Mouse (Mus musculus): ENCODE results near the gene Golga5. TPM values are rescaled to one million over a fixed set of nuclear protein-coding genes. Genes with fewer than 3 reads are reported as not detected.

Golga5 gene
- polyA plus RNA-seq, 1 experiment from 2014 or later = 35.2 TPM

DNA sequence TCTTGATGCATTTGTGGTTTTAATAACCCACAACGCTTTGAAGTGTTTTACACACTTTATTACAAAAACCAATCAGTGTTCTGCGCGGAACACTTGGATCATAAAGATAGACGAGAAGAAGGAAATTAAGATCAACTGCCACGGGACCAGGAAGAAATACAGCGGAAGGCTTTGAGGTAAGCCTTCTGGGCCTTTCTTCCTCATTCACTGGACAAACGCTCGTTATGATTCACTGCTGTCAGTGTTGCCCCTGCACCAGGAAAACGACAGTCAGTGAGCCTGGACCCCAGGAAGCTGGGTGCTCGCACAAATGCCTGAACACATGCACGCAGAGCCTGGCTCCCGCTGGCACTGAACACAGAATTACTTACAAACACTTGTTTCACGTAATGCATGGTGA, 48.7 kb downstream of the Golga5 start:
- Histone ChIP-seq H3K27me3 (no peaks in the 10 kb centered on the region), H3K36me3 (no peaks in the 10 kb centered on the region), H3K4me1 (peaks cover 18% of the 10 kb centered on the region; the same call in 1 of the 2 replicates), H3K4me2 (replicated peaks) (no peak overlapping the region), H3K4me3 (no peak overlapping the region), H3K9me3 (no peaks in the 10 kb centered on the region), H3K27ac (replicated peaks) (no peak overlapping the region), H3K9ac (replicated peaks) (no peak overlapping the region)
- WGBS = 80% methylated on average over 13 of the region's 13 CpGs
- no peak for ATAC-seq (ENCODE audit: low FRiP score, low read depth)

DNA sequence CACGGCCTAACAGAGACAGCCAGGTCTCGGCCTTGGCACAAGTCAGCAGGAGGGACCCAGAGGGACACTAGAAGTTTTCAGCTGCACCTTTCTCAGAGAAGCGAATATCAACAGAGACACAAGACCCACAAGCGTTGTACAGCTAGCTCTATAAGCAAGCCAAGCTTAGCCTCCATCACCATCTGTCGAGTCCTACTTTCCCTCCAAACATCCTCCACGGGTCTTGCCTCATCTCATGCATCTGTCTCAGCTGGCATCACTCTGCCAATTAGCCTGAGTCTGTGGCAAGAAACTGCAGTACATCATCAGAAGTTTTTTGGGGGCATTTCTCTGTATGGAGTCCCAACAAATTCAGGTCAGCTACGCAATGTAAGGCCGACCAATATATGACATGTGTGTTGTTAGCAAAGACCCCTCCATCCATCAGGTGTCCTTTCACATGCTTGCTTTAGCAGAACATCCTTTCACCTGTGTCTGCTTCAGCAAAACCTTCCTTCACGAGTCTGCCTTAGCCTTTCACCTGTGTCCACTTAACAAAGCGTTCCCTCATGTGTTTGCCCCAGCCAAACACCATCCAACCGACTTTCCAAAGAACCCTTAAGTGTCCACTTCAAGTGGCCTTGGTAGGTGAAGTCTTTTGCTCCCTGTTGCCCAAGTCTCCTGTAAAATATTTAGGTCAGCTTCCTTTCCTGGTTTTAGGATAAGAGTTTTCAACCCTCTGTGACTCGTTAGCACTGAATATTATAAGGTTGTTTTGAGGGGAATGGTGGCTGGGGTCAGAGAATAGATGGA, 51.2 kb downstream of the Golga5 start:
- H3K27me3 ChIP-seq = no peaks in the 10 kb centered on the region

GRCm38 (mm10) chr12:102521777-102522319, 52.9 kb downstream of the Golga5 start:
- Histone ChIP-seq H3K4me1 (peaks cover 7% of the 10 kb centered on the region; the same call in 1 of the 2 replicates), H3K9ac (replicated peaks) (no peak overlapping the region), H3K4me2 (replicated peaks) (no peak overlapping the region), H3K9me3 (no peaks in the 10 kb centered on the region), H3K36me3 (no peaks in the 10 kb centered on the region), H3K27ac (replicated peaks) (no peak overlapping the region), H3K27me3 (no peaks in the 10 kb centered on the region), H3K4me3 (no peak overlapping the region)
- 57% methylated on average over 13 of the region's 13 CpGs for WGBS
- no peak for ATAC-seq (ENCODE audit: low FRiP score, low read depth)

More for the DNA sequence above, 51.2 kb downstream of the Golga5 start:
- 87% methylated on average over 12 of the region's 12 CpGs for WGBS
- H3K9ac ChIP-seq (replicated peaks) = no peak overlapping the region
- ATAC-seq (ENCODE audit: low FRiP score, low read depth) = no peak
- no peak overlapping the region for H3K4me2 ChIP-seq (replicated peaks)
- no peaks in the 10 kb centered on the region for H3K9me3 ChIP-seq
- peaks cover 7% of the 10 kb centered on the region; the same call in 1 of the 2 replicates for H3K4me1 ChIP-seq
- no peaks in the 10 kb centered on the region for H3K36me3 ChIP-seq
- no peak overlapping the region for H3K27ac ChIP-seq (replicated peaks)
- H3K4me3 ChIP-seq = no peak overlapping the region

GRCm38 (mm10) chr12:102524216-102524615, 55.3 kb downstream of the Golga5 start:
- Histone ChIP-seq H3K4me1 (peaks cover 7% of the 10 kb centered on the region; the same call in 1 of the 2 replicates), H3K9me3 (no peaks in the 10 kb centered on the region), H3K36me3 (no peaks in the 10 kb centered on the region), H3K27me3 (no peaks in the 10 kb centered on the region), H3K4me3 (no peak overlapping the region), H3K9ac (replicated peaks) (no peak overlapping the region), H3K27ac (replicated peaks) (no peak overlapping the region), H3K4me2 (replicated peaks) (no peak overlapping the region)
- 55% methylated on average over 3 of the region's 3 CpGs for WGBS
- no peak for ATAC-seq (ENCODE audit: low FRiP score, low read depth)

DNA sequence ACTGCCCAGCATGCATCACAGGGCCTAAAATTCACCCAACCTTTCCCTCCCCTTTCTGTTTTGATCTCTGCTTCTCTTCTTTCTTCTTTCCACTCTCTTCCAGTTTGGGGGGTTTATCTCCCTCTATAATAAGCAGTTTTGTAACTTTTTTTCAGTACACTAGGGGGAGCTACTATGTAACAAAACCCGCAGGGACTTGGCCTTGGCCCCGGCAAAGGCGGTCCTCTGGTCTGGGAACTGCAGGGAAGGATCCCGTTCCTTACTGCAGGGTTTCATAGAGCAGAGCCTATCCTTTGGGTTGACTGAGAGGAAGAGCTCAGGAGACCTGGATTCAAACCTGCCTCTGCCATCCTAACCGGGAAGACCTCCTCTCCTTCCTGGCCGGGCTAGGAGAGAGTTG, 55.8 kb downstream of the Golga5 start:
- Histone ChIP-seq H3K9ac (replicated peaks) (no peak overlapping the region), H3K9me3 (no peaks in the 10 kb centered on the region), H3K4me1 (peaks cover 7% of the 10 kb centered on the region; the same call in 1 of the 2 replicates), H3K36me3 (no peaks in the 10 kb centered on the region), H3K4me2 (replicated peaks) (no peak overlapping the region), H3K27me3 (no peaks in the 10 kb centered on the region), H3K27ac (replicated peaks) (no peak overlapping the region), H3K4me3 (no peak overlapping the region)
- no peak for ATAC-seq (ENCODE audit: low FRiP score, low read depth)
- 17% methylated on average over 6 of the region's 6 CpGs for WGBS

- Histone ChIP-seq H3K27ac (replicated peaks) (no peak overlapping the region), H3K9ac (replicated peaks) (no peak overlapping the region), H3K4me3 (no peak overlapping the region), H3K9me3 (no peaks in the 10 kb centered on the region), H3K36me3 (no peaks in the 10 kb centered on the region), H3K4me1 (no peaks in the 10 kb centered on the region), H3K4me2 (replicated peaks) (no peak overlapping the region), H3K27me3 (no peaks in the 10 kb centered on the region)
- 74% methylated on average over 5 of the region's 5 CpGs for WGBS
- ATAC-seq (ENCODE audit: low FRiP score, low read depth) = no peak
Measured at GRCm38 (mm10) chr12:102527989-102528388, 59.1 kb downstream of the Golga5 start.

DNA sequence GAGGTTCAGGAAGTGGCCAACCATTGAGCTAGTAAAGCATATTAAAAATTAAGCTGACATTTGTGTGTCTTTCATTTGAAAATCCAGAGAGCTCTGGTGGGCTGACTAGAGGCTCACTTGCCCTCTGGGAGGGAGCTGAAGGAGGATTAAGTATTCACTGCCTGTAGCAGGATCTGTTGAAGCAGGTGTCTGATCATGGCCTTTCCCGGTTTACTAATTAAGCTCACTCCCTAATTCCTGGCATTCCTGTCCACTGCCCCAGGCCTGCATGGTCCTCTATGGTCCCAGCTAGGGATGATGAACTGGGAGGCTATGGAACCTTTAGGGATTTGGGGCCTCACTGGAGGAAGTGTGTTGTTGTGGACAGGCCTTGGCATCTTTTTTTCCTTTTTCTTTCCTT, 66.9 kb downstream of the Golga5 start:
- Histone ChIP-seq H3K36me3 (no peaks in the 10 kb centered on the region), H3K4me1 (no peaks in the 10 kb centered on the region), H3K9me3 (no peaks in the 10 kb centered on the region), H3K9ac (replicated peaks) (no peak overlapping the region), H3K27ac (replicated peaks) (no peak overlapping the region), H3K27me3 (no peaks in the 10 kb centered on the region), H3K4me3 (no peak overlapping the region), H3K4me2 (replicated peaks) (no peak overlapping the region)
- 22% methylated on average over 1 of the region's 1 CpGs for WGBS
- ATAC-seq (ENCODE audit: low FRiP score, low read depth) = no peak

- no peaks in the 10 kb centered on the region for H3K36me3 ChIP-seq
- no peak overlapping the region for H3K9ac ChIP-seq (replicated peaks)
- H3K4me2 ChIP-seq (replicated peaks) = no peak overlapping the region
- H3K9me3 ChIP-seq = no peaks in the 10 kb centered on the region
- H3K27me3 ChIP-seq = 0 out of 2 replicates have a peak, but pooled peaks cover 2% of the 10 kb centered on the region
- no peak overlapping the region for H3K4me3 ChIP-seq
- H3K4me1 ChIP-seq = no peaks in the 10 kb centered on the region
- ATAC-seq (ENCODE audit: low FRiP score, low read depth) = no peak
- 84% methylated on average over 8 of the region's 8 CpGs for WGBS
- no peak overlapping the region for H3K27ac ChIP-seq (replicated peaks)
Measured at GRCm38 (mm10) chr12:102540278-102540677, 71.3 kb downstream of the Golga5 start.

DNA sequence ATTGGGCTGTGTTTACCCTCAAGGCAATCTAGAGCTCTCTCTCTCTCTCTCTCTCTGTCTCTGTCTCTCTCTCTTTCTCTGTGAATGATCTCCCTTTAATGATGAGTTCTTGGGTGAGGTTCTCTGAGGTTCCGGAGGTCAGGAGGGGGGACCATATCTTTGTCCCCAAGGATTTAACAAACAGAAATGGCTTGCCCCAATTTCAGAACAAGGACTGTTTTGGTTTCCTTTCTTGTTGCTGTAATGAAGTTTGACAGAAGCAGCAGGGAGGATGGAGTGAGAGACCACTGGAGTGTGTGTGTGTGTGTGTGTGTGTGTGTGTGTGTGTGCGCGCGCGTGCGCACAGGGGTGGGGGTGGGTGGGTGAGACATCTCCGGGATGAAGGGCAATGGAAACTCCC, 72.2 kb downstream of the Golga5 start:
- ATAC-seq (ENCODE audit: low FRiP score, low read depth) = no peak
- Histone ChIP-seq H3K36me3 (no peaks in the 10 kb centered on the region), H3K9me3 (no peaks in the 10 kb centered on the region), H3K4me1 (no peaks in the 10 kb centered on the region), H3K4me3 (no peak overlapping the region), H3K27ac (replicated peaks) (no peak overlapping the region), H3K4me2 (replicated peaks) (no peak overlapping the region), H3K9ac (replicated peaks) (no peak overlapping the region), H3K27me3 (0 out of 2 replicates have a peak, but pooled peaks cover 2% of the 10 kb centered on the region)
- 100% methylated on average over 7 of the region's 7 CpGs for WGBS

DNA sequence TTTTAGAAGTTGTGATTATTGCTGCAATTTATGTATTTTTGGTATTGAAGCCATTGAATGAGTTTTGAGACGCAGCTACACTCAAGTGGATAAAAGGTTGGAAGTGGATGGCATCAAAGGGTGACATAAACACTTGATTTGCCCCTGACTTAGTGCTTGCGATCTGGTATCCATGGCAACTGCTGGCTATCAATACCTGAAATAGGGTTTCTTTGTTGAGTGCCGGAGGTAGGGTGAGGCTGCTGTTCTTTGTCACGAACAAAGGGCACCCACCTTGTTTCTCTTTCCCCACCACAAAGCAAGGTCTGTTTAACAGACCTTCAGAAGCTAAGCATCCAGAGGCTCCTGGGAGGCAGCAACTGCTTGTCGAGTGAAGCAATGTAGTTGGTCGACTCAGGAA, 76.2 kb downstream of the Golga5 start:
- H3K4me1 ChIP-seq = no peaks in the 10 kb centered on the region
- H3K9me3 ChIP-seq = no peaks in the 10 kb centered on the region
- no peaks in the 10 kb centered on the region for H3K36me3 ChIP-seq
- 0 out of 2 replicates have a peak, but pooled peaks cover 2% of the 10 kb centered on the region for H3K27me3 ChIP-seq
- H3K4me2 ChIP-seq (replicated peaks) = no peak overlapping the region
- WGBS = 62% methylated on average over 6 of the region's 6 CpGs
- H3K27ac ChIP-seq (replicated peaks) = no peak overlapping the region
- no peak overlapping the region for H3K9ac ChIP-seq (replicated peaks)
- ATAC-seq (ENCODE audit: low FRiP score, low read depth) = no peak
- no peak overlapping the region for H3K4me3 ChIP-seq

Data from midbrain, embryonic 12.5 days (tissue).